Mouse (Mus musculus): Measurements from ENCODE around the gene Cplx3.
A peak's percentile ranks its signal among the peaks of the same experiment; 100 is the strongest.

Cplx3 gene

GRCm38 (mm10) chr9:57560263-57560662 is 45.8 kb downstream of the Cplx3 start:
- DNase-seq (ENCODE audit: low read depth, low spot score) = no peak

GRCm38 (mm10) chr9:57559568-57559967 is 46.5 kb downstream of the Cplx3 start:
- no peak for DNase-seq (ENCODE audit: low read depth, low spot score)

DNA sequence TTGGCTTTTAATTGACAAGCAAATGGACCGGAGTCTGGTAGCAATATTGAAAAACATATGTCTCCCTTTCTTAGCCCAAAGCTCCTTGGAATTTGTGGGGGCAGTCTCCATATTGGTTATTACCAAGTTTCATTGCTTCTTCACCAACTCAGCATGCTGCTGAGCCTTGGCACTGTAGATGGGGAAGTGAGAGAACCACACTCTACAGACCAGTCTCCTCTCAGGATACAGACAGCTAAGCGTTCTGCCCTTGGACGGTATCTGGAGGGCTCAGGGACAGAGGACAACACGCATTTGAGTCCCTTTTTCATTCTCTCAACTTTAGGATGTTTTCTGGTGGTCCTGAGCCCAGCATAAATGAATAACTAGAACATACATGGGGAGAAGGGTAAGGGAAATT is 47.5 kb downstream of the Cplx3 start:
- no peak for DNase-seq (ENCODE audit: low read depth, low spot score)

DNA sequence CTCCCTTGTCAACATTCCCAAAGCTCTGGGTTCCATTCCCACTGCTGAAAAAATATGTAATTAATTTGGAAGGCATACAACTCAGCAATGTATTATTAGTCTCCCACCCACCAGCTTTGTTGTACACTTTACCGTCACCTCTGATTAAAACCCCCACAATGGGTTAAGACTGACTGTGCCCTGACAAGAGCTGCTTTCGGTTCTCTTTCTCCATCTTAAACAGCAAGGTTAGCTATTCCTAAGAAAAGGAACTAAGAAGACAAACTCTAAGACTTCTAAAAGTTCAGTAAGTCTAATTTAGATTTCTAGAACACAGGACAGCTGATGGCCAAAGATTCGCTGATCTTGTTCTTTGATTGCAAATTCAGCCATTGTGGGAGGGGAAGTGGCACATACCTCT is 48.9 kb downstream of the Cplx3 start:
- no peak for DNase-seq (ENCODE audit: low read depth, low spot score)

GRCm38 (mm10) chr9:57554753-57555152 is 51.3 kb downstream of the Cplx3 start:
- no peak for DNase-seq (ENCODE audit: low read depth, low spot score)

GRCm38 (mm10) chr9:57553119-57553518 is 53.0 kb downstream of the Cplx3 start:
- no peak for DNase-seq (ENCODE audit: low read depth, low spot score)

- DNase-seq (ENCODE audit: low read depth, low spot score) = peak; percentile 78
Measured at GRCm38 (mm10) chr9:57552139-57552887, 53.8 kb downstream of the Cplx3 start, which contains the start of gene Mpi. Mpi (minus strand) TSS chr9:57552763.

DNA sequence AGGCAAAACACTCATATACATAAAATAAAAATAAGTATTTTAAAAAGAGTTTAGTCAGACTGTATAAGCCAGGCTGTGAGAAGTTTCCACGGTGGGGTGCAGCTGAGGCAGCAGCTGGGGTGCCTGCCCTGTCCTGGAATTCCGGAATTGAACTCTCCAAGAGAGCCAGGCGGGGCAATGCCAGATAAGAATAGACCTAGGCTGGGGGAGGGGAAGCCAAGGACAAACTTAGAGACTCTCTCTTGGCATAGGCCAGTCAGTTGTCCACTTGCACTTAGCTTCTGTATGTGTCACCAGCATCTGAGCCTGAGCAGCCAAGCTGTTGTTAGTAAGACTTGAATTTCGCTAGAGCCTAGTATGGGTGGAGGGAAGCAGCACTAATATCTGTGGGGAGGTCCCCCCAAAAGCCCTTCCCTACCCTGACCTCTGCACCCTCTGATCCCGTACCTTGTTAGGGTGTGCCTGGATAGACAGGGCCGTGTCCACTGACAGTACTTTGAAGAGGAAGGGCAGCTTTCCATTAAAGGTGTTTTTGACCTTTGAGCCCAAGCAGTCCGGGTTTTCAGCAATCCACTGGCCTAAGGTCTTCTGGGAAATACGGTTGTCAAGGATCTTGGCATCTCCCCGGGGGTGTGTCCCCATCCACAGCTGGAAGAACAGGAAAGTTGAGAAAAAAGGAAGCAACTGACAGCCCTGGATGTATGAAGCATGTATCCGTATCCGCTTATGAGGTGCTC is 55.8 kb downstream of the Cplx3 start:
- no peak for DNase-seq (ENCODE audit: low read depth, low spot score)

Data from R1 (cell line).